Mouse (Mus musculus): ENCODE measurements around the gene Olfr598. TPM values are rescaled to one million over a fixed set of nuclear protein-coding genes. Genes with fewer than 3 reads are reported as not detected.
"Not testable (repeated sequence)": the region's sequence is repeated elsewhere in the genome, so short reads cannot be mapped to it uniquely, and the experiment has no call there.

The Olfr598 gene
- polyA plus RNA-seq (2012; ENCODE audit: insufficient read depth, insufficient read length, missing spikeins) = not detected in 2 replicates

DNA sequence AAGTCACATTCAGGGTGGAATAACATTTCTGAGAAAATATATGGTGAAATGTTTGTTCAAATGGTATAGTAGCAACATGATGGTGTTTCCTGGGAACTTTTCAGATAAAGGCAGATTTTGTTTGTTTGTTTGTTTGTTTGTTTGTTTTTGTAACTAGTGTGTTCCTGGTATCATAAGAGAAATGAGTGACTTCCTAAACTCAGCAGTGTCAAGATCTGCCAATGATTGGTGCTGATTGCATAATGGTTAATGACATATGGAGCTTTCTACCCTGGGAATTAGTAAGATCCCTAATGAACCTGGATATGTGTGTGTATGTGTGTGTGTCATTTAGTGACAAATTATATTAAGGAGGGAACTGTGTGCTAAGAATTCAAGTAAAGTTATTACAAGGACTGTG is at the start of gene Olfr598:
TSS of gene Olfr598 (plus strand) at position 301 of the 400 bp plus-strand sequence.
- Histone ChIP-seq H3K4me3 (ENCODE audit: insufficient read depth, low read length) (no peak within 1 kb of the TSS), H3K27ac (ENCODE audit: insufficient read depth, low read depth, low read length) (no peak within 1 kb of the TSS), H3K4me1 (ENCODE audit: control insufficient read depth, insufficient read depth, low read length) (no peaks in the 10 kb centered on the region)
- no peak for TF ChIP-seq CTCF (IDR thresholded peaks at IDR 0.05; ENCODE audit: low read depth, low read length)
- TF ChIP-seq POLR2A (IDR thresholded peaks at IDR 0.05; ENCODE audit: borderline replicate concordance, low read depth, low read length) = no peak

- not testable (repeated sequence) for H3K27ac ChIP-seq (ENCODE audit: insufficient read depth, low read depth, low read length); H3K4me3 ChIP-seq (ENCODE audit: insufficient read depth, low read length); H3K4me1 ChIP-seq (ENCODE audit: control insufficient read depth, insufficient read depth, low read length)
Observed at GRCm38 (mm10) chr7:103305348-103305747, 18.0 kb upstream of the Olfr598 start, which contains the start of gene Olfr596. Gene Olfr596, plus strand, starts transcription at chr7:103305648.

- H3K4me3 ChIP-seq (ENCODE audit: insufficient read depth, low read length); H3K27ac ChIP-seq (ENCODE audit: insufficient read depth, low read depth, low read length); H3K4me1 ChIP-seq (ENCODE audit: control insufficient read depth, insufficient read depth, low read length): not testable (repeated sequence)
Observed at GRCm38 (mm10) chr7:103316015-103316414, 7.4 kb upstream of the Olfr598 start, which contains the start of gene Olfr597. Gene Olfr597, plus strand, starts transcription at chr7:103316315.

GRCm38 (mm10) chr7:103335617-103336016 is 12.2 kb downstream of the Olfr598 start, which contains the start of gene Olfr599:
Gene Olfr599, plus strand, starts transcription at chr7:103335917.
- no peak within 1 kb of the TSS for H3K27ac ChIP-seq (ENCODE audit: insufficient read depth, low read depth, low read length)
- H3K4me1 ChIP-seq (ENCODE audit: control insufficient read depth, insufficient read depth, low read length) = no peaks in the 10 kb centered on the region
- TF ChIP-seq POLR2A (IDR thresholded peaks at IDR 0.05; ENCODE audit: borderline replicate concordance, low read depth, low read length) (no peak), CTCF (IDR thresholded peaks at IDR 0.05; ENCODE audit: low read depth, low read length) (no peak)
- H3K4me3 ChIP-seq (ENCODE audit: insufficient read depth, low read length) = no peak within 1 kb of the TSS

DNA sequence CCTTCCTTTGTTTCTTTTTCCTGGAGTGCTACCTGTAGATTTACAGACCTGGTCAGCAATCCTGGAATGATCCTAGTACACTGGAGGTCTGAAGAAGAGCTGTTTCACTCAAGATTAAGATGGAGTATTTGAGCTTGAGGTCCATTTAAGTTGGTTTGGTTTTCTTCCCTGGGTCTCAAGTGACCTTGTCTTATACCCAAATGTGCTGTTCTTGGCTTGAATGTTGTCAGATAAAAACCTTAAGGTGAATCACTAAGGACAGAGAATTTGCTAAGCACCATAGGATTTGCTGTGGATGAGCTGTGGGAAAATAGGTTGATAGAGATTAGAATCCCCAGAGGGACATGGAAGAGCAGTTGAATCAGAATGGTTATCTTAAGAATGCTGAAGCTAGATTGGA is 26.2 kb downstream of the Olfr598 start, which contains the start of gene Olfr600:
TSS of gene Olfr600 (minus strand) at position 101 of the 400 bp plus-strand sequence.
- TF ChIP-seq POLR2A (IDR thresholded peaks at IDR 0.05; ENCODE audit: borderline replicate concordance, low read depth, low read length) (no peak), CTCF (IDR thresholded peaks at IDR 0.05; ENCODE audit: low read depth, low read length) (no peak)
- no peak within 1 kb of the TSS for H3K27ac ChIP-seq (ENCODE audit: insufficient read depth, low read depth, low read length)

DNA sequence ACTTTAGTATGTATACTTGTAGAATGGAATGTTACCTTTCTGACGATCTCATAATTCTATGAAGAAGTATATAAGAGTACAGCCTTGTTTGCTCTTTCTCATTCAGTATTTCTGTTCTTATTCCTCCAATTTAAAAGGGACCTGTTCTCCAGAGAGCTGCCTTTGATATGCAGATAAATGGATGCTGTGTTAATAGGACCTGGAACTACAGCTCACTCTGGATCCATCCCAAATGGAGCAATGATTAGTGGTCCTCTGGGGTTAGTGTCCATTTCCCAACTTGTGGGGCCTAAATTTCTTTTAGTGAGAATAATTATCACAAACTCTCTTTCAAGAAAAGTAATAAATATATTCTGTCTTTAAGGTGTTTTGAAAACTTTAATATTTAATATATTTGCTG is 39.2 kb downstream of the Olfr598 start, which contains the start of gene Olfr601:
TSS of gene Olfr601 (minus strand) at position 101 of the 400 bp plus-strand sequence.
- H3K4me1 ChIP-seq (ENCODE audit: control insufficient read depth, insufficient read depth, low read length) = no peaks in the 10 kb centered on the region
- no peak for TF ChIP-seq POLR2A (IDR thresholded peaks at IDR 0.05; ENCODE audit: borderline replicate concordance, low read depth, low read length)
- no peak for TF ChIP-seq CTCF (IDR thresholded peaks at IDR 0.05; ENCODE audit: low read depth, low read length)
- no peak within 1 kb of the TSS for H3K4me3 ChIP-seq (ENCODE audit: insufficient read depth, low read length)
- no peak within 1 kb of the TSS for H3K27ac ChIP-seq (ENCODE audit: insufficient read depth, low read depth, low read length)

More for the DNA sequence above, 26.2 kb downstream of the Olfr598 start, which contains the start of gene Olfr600:
- no peak within 1 kb of the TSS for H3K4me3 ChIP-seq (ENCODE audit: insufficient read depth, low read length)
- H3K4me1 ChIP-seq (ENCODE audit: control insufficient read depth, insufficient read depth, low read length) = no peaks in the 10 kb centered on the region

Other genes with a start within 250 kb of the Olfr598 start
- gene Olfr584, start 241.7 kb upstream of the Olfr598 start, polyA plus RNA-seq (2012; ENCODE audit: insufficient read depth, insufficient read length, missing spikeins) = not detected in 2 replicates
- not detected in 2 replicates for gene Olfr585, start 225.8 kb upstream of the Olfr598 start, polyA plus RNA-seq (2012; ENCODE audit: insufficient read depth, insufficient read length, missing spikeins)
- not detected in 2 replicates for gene Olfr586, start 197.9 kb upstream of the Olfr598 start, polyA plus RNA-seq (2012; ENCODE audit: insufficient read depth, insufficient read length, missing spikeins)
- gene Olfr588-ps1, start 182.7 kb upstream of the Olfr598 start, polyA plus RNA-seq (2012; ENCODE audit: insufficient read depth, insufficient read length, missing spikeins) = not detected in 2 replicates
- not detected in 2 replicates for gene Olfr589, start 167.2 kb upstream of the Olfr598 start, polyA plus RNA-seq (2012; ENCODE audit: insufficient read depth, insufficient read length, missing spikeins)
- gene Olfr591, start 145.2 kb upstream of the Olfr598 start, polyA plus RNA-seq (2012; ENCODE audit: insufficient read depth, insufficient read length, missing spikeins) = not detected in 2 replicates
- gene Olfr592, start 138.8 kb upstream of the Olfr598 start, polyA plus RNA-seq (2012; ENCODE audit: insufficient read depth, insufficient read length, missing spikeins) = not detected in 2 replicates
- not detected in 2 replicates for gene Olfr593, start 111.7 kb upstream of the Olfr598 start, polyA plus RNA-seq (2012; ENCODE audit: insufficient read depth, insufficient read length, missing spikeins)
- not detected in 2 replicates for gene Olfr594, start 106.6 kb upstream of the Olfr598 start, polyA plus RNA-seq (2012; ENCODE audit: insufficient read depth, insufficient read length, missing spikeins)
- not detected in 2 replicates for gene Usp17ld, start 71.1 kb upstream of the Olfr598 start, polyA plus RNA-seq (2012; ENCODE audit: insufficient read depth, insufficient read length, missing spikeins)
- not detected in 2 replicates for gene Olfr596, start 17.9 kb upstream of the Olfr598 start, polyA plus RNA-seq (2012; ENCODE audit: insufficient read depth, insufficient read length, missing spikeins)
- 0.29 TPM in 1 of 2 replicates, not detected in the other for gene Olfr597, start 7.3 kb upstream of the Olfr598 start, polyA plus RNA-seq (2012; ENCODE audit: insufficient read depth, insufficient read length, missing spikeins)
- gene Olfr599, start 12.3 kb downstream of the Olfr598 start, polyA plus RNA-seq (2012; ENCODE audit: insufficient read depth, insufficient read length, missing spikeins) = not detected in 2 replicates
- not detected in 2 replicates for gene Olfr600, start 26.1 kb downstream of the Olfr598 start, polyA plus RNA-seq (2012; ENCODE audit: insufficient read depth, insufficient read length, missing spikeins)
- not detected in 2 replicates for gene Olfr601, start 39.1 kb downstream of the Olfr598 start, polyA plus RNA-seq (2012; ENCODE audit: insufficient read depth, insufficient read length, missing spikeins)
- gene Olfr603, start 62.6 kb downstream of the Olfr598 start, polyA plus RNA-seq (2012; ENCODE audit: insufficient read depth, insufficient read length, missing spikeins) = not detected in 2 replicates
- not detected in 2 replicates for gene Usp17lc, start 91.5 kb downstream of the Olfr598 start, polyA plus RNA-seq (2012; ENCODE audit: insufficient read depth, insufficient read length, missing spikeins)
- not detected in 2 replicates for gene Olfr605, start 121.9 kb downstream of the Olfr598 start, polyA plus RNA-seq (2012; ENCODE audit: insufficient read depth, insufficient read length, missing spikeins)
- gene Olfr606, start 125.5 kb downstream of the Olfr598 start, polyA plus RNA-seq (2012; ENCODE audit: insufficient read depth, insufficient read length, missing spikeins) = not detected in 2 replicates
- gene Olfr607, start 140.6 kb downstream of the Olfr598 start, polyA plus RNA-seq (2012; ENCODE audit: insufficient read depth, insufficient read length, missing spikeins) = not detected in 2 replicates
- not detected in 2 replicates for gene Olfr608, start 146.3 kb downstream of the Olfr598 start, polyA plus RNA-seq (2012; ENCODE audit: insufficient read depth, insufficient read length, missing spikeins)
- gene Olfr609, start 174.5 kb downstream of the Olfr598 start, polyA plus RNA-seq (2012; ENCODE audit: insufficient read depth, insufficient read length, missing spikeins) = not detected in 2 replicates
- not detected in 2 replicates for gene Olfr610, start 188.6 kb downstream of the Olfr598 start, polyA plus RNA-seq (2012; ENCODE audit: insufficient read depth, insufficient read length, missing spikeins)
- gene Olfr611, start 197.3 kb downstream of the Olfr598 start, polyA plus RNA-seq (2012; ENCODE audit: insufficient read depth, insufficient read length, missing spikeins) = not detected in 2 replicates
- not detected in 2 replicates for gene Olfr612, start 219.1 kb downstream of the Olfr598 start, polyA plus RNA-seq (2012; ENCODE audit: insufficient read depth, insufficient read length, missing spikeins)
- not detected in 2 replicates for gene Olfr613, start 224.5 kb downstream of the Olfr598 start, polyA plus RNA-seq (2012; ENCODE audit: insufficient read depth, insufficient read length, missing spikeins)
- gene Olfr615, start 232.5 kb downstream of the Olfr598 start, polyA plus RNA-seq (2012; ENCODE audit: insufficient read depth, insufficient read length, missing spikeins) = not detected in 2 replicates
- not detected in 2 replicates for gene Olfr616, start 245.6 kb downstream of the Olfr598 start, polyA plus RNA-seq (2012; ENCODE audit: insufficient read depth, insufficient read length, missing spikeins)
- gene Olfr617, start 249.5 kb downstream of the Olfr598 start, polyA plus RNA-seq (2012; ENCODE audit: insufficient read depth, insufficient read length, missing spikeins) = not detected in 2 replicates